Mouse (Mus musculus) bone marrow macrophage, adult 2 months (primary cell): ENCODE results near the gene Gpr84. TPM values are rescaled to one million over a fixed set of nuclear protein-coding genes. Genes with fewer than 3 reads are reported as not detected.

Experiments
- H3K27ac ChIP-seq: 2 replicates; pipeline ENCODE4 v1.5.1; 2012; ENCODE audit warnings: low read depth, low read length; ENCODE audit not compliant: insufficient read depth
- H3K4me1 ChIP-seq: 2 replicates; pipeline ENCODE4 v1.6.1; 2012; ENCODE audit warnings: low read length; ENCODE audit not compliant: control insufficient read depth, insufficient read depth
- H3K4me3 ChIP-seq: 2 replicates; pipeline ENCODE4 v1.5.1; 2012; ENCODE audit warnings: mild to moderate bottlenecking, low read length, moderate library complexity; ENCODE audit not compliant: insufficient read depth
- CTCF ChIP-seq: IDR thresholded peaks from 2 replicates; pipeline ENCODE4 v1.5.1; 2012; ENCODE audit warnings: low read depth, mild to moderate bottlenecking, low read length, moderate library complexity
- POLR2A ChIP-seq: IDR thresholded peaks from 2 replicates; pipeline ENCODE4 v1.6.1; 2012; ENCODE audit warnings: mild to moderate bottlenecking, low read depth, low read length, borderline replicate concordance
- polyA plus RNA-seq: library from polyadenylated mRNA; stranded (reverse); fragments of >200 nt; gene quantifications from 2 replicates; pipeline ENCODE4 v1.2.4, GENCODE M21; 2012; ENCODE audit not compliant: missing spikeins, insufficient read depth, insufficient read length

The Gpr84 gene
- 1.4 and 2.7 TPM in 2 replicates for polyA plus RNA-seq

DNA sequence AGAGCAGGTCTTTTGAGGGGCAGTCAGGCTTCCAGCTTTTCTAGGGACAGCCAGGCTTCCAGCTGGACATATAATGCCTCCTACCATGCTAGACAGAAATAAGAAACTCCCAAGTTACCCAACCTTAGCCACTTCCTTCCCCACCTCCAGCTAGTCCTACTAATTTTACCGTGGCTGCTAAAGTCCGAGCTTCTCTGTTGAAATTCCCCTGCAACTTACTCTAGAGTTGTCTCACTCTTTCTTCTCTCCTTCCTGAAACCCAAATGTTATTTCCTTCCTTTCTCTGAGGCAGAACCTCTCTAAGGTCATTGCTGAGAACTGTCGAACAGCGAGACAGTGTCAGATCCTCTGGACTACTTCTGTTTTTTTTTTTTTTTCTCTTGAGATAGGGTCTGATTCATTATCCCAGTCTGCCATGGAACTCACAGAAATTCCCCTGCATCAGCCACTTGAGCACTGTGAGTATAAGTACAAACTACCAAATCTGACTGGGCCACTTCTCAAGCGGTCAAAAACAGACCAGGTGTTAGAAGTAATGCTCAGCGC is at the start of gene Gpr84:
Gpr84 (minus strand) TSS at position 248 of the 546 bp plus-strand sequence.
- peaks cover 57% of the 10 kb centered on the region for H3K4me1 ChIP-seq
- H3K27ac ChIP-seq = peak within 1 kb of the TSS; percentile 72
- TF ChIP-seq POLR2A (no peak), CTCF (no peak)
- H3K4me3 ChIP-seq = peak within 1 kb of the TSS; percentile 34

DNA sequence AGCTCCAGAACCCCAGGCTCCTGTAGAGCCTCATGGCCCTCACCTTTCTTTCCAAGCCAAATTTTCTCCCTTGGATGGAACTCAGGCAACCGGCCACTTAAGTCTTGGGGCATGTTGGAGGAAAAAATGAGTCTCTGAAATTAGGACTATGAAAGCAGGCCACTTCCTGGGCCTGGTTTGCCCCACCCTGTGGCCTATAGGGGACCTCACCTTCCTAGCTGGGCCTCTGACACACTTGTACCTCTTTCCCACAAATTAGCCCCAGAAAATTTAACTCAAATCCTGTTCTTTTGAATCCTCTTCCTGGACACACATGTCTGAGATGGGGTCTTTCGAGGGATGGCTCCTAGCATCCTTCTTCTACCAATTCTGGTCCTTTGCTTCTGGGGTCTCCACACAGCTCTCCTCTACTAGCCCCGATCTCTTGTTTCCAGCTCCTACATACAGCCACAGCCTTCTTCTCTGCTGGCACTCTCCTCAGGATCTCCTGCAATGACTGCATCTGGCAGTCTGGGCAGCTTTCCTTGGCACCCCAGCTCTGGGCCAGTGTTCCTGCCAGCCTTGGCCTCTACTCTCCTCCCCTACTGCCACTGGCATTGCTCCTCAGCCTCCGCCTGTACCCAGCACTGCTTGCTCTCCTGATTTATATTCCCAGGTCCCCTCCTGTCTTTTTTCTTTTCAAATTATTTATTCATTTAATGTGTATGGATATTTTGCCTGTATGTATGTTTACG is 49.6 kb upstream of the Gpr84 start:
- TF ChIP-seq CTCF (no peak), POLR2A (no peak)
- peak overlapping the region; percentile 87; the same call in 1 of the 2 replicates for H3K27ac ChIP-seq
- H3K4me1 ChIP-seq = peaks cover 73% of the 10 kb centered on the region
- no peak overlapping the region for H3K4me3 ChIP-seq

DNA sequence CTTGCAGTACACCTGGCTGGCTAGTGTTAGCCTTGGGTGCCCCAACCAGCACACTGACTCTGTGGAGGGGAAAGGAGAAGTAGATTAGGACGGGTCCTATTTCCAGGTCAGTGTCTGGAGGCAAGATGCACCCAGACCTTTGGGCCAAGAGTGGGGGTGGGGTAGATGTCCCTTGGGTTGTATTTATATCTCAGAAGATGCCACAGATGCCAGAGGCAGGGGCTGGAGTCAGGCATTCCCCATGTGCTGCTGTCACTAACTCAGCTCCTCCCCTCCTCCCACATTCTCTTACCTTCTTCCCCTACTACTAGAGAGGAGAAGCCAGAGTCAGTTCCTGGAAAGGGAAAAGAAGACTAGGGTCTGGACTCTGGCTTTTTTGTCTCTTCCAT is 48.7 kb upstream of the Gpr84 start:
- Histone ChIP-seq H3K4me3 (no peak overlapping the region), H3K27ac (peak overlapping the region; percentile 87), H3K4me1 (peaks cover 65% of the 10 kb centered on the region)
- no peak for TF ChIP-seq CTCF
- TF ChIP-seq POLR2A = no peak

DNA sequence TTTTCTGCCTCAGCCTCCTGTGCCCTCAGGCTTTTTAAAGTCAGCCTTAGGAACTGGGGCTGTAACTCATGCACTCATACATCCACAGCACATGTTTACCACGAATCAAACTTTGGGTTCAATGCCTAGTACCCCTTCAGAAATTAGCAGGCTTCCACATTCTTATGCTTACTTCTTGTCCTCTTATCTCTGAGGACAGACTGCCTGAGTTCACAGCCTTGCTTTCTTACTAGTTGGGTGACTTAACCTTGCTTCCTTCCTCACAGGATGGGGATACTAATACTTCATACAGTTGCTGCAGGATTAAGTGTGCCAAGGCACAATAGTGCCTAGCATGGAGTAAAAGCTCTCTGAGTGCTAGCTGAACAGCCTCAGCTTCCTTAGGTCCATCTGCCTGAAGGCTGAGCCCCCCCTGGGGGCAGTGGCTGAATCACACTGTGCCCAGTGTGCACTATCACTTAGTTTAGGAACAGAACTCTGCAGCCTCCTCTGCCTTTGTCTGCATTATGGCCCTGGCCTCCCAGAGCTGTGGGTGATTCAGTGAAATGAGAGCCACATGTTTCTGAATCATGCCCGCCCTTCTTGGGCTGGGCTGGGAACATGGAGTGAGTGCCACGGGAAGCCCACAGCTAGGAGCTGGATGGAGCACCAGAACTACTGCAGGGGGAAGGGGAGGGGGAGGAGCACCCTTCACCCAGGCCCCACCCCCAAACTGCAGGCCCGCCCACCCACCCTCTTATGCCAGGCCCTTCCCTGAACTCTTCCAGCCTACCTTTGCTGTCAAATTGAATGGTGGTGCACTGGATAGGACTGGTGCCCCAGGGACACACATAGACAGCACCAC is 48.1 kb upstream of the Gpr84 start:
- Histone ChIP-seq H3K4me3 (no peak overlapping the region), H3K27ac (peak overlapping the region; percentile 87), H3K4me1 (peaks cover 60% of the 10 kb centered on the region)
- TF ChIP-seq POLR2A (no peak), CTCF (no peak)

DNA sequence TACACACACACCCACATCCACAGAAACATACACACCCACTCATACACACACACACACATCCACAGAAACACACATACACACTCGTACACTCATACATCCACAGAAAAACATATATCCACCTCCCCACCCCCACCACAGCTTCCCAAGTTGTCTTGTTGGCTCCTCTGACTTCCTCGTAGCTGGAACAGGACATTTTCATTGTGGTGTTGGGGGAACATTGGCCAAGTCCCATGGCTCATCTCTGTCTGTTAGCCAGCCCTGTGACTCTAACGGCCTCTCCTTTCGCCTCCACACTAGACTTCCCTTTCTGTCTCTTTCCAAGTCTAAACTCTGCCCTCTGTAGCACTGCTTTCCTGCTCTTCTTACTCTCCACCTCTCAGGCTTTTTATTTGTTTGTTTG is 47.4 kb upstream of the Gpr84 start:
- Histone ChIP-seq H3K27ac (peak overlapping the region; percentile 87), H3K4me1 (peaks cover 58% of the 10 kb centered on the region), H3K4me3 (no peak overlapping the region)
- TF ChIP-seq POLR2A = no peak
- no peak for TF ChIP-seq CTCF

DNA sequence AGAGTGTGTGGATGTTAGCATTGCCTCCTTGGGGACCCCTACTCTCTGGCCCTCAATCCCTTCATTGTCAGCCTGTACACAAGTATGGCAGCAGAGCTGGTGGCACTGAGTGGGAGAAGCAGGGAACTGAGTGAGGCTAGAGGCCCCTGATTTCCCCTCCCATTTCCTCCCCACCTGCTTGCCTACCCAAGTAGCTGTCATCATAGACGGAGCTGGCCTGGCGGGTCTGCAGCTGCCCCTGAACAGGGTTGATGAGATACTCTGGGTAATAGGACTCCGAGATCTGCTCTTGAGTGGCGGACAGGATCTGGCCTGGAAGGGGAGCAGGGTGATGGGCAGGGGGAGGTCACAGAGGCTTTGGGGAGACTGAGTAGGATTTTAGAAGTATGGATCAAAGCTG is 45.7 kb upstream of the Gpr84 start:
- Histone ChIP-seq H3K4me3 (no peak overlapping the region), H3K27ac (no peak overlapping the region), H3K4me1 (peaks cover 44% of the 10 kb centered on the region)
- TF ChIP-seq CTCF (no peak), POLR2A (no peak)

DNA sequence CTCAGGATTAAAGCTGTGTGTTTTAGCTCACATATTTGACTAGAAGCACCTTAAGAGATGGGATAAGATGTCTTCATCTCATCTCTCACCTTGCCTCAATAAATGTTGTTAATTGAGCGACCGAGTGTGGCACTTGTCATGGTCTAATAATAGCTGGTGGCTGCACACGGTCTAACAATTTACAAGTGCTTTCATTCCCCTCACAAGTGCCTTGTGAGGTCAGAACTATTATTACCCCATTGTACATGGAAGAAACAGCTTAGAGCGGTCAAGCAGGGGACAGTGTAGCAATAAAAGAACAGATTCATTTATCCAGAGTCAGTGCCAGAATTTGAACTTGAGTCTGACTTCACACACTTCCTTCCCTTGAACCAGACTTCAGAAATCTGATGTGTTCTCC is 45.0 kb upstream of the Gpr84 start:
- TF ChIP-seq CTCF (no peak), POLR2A (no peak)
- H3K4me1 ChIP-seq = peaks cover 38% of the 10 kb centered on the region
- no peak overlapping the region for H3K27ac ChIP-seq
- no peak overlapping the region for H3K4me3 ChIP-seq

DNA sequence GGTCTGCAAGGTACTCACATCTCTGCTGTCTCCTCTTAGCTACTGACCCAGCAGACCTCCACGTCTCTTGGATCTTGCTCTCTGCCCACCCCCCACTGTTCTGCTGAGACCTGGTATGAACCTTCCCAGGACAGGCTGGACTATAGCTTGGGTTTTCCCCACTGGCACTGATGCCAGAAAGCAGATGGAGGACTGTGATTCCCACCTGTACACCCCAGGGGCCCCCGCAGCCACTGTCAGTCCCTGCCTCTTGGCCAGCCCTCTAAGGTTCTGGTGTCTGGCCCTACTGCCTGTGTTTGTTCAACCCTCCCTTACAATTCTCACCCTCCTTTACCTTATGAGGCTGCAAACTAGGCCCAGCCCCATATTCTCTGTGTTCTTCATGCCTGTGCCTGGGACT is 44.3 kb upstream of the Gpr84 start:
- TF ChIP-seq CTCF = no peak
- no peak for TF ChIP-seq POLR2A
- no peak overlapping the region for H3K27ac ChIP-seq
- H3K4me1 ChIP-seq = peaks cover 31% of the 10 kb centered on the region
- H3K4me3 ChIP-seq = no peak overlapping the region

DNA sequence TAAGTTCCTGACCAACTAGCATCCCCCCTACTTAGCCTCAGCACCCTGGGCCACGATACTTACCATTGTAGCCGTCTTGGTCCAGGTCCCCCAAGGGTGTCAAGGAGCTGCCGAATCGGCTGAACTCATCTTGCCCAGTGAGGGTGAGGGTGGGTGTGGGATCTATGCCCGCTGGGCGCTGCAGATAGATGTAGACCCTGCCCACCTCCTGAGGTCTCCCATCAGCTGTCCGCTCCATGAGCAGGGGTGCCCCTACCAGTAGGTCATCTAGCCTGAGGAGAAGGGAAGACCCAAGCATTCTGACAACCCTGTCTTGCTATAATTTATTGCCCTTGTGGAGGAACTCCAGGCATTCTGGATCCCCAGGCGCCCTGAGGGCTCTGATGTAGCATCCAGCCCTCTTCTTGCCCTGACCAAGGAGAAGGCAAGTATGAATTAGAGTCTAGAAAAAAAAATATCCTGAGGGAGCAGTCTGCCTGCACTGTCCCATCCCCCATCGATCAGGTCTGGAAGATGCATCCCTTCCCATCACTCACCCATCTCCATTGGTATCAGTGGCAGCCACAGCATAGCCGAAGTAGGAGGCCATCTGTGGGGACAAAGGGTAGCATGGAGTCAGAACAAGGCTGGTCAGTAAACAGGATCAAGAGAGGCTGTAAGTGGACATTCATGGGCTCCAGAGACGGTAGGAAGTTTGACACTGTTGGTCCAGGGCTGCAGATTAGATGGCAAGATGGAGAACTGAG is 43.3 kb upstream of the Gpr84 start:
- Histone ChIP-seq H3K27ac (no peak overlapping the region), H3K4me3 (no peak overlapping the region), H3K4me1 (peaks cover 22% of the 10 kb centered on the region)
- TF ChIP-seq CTCF (no peak), POLR2A (no peak)
